Comparison of ENCODE assay signal across 17 mouse cellular contexts in genomic region chr7:112472708-112473281, GRCm38 (mm10). TPM values are rescaled to one million over a fixed set of nuclear protein-coding genes. Genes with fewer than 3 reads are reported as not detected.
DNase-seq lines count a peak whose midpoint lies in the region; ATAC-seq and TF ChIP-seq lines count a peak whose summit lies in the region.
"Had no signal": no experiment of that assay in that cellular context is flagged by ENCODE, and none has a peak within 500 bp of the region (broad histone marks: within the 10 kb centered on the region; RNA-seq: fewer than 3 reads in every experiment).

No protein-coding gene starts in this region.

- no peak overlapping the region for H3K4me3 ChIP-seq in forebrain, embryonic 12.5 days (replicated peaks)
- no peak overlapping the region for H3K4me3 ChIP-seq in forebrain, embryonic 14.5 days (ENCODE audit: low read depth, low read length)
- no peak overlapping the region for H3K4me3 ChIP-seq in kidney, embryonic 16.5 days (ENCODE audit: low read length)
- no peak overlapping the region for H3K4me3 ChIP-seq in kidney, adult 2 months (ENCODE audit: insufficient read depth, low read depth, low read length)
- no peak overlapping the region for H3K4me3 ChIP-seq in intestine, embryonic 16.5 days (ENCODE audit: low read length)
- H3K4me3 ChIP-seq in stomach, embryonic 16.5 days (replicated peaks; ENCODE audit: low read length): no peak overlapping the region
- H3K4me3 ChIP-seq: hindbrain, embryonic 13.5 days; lung, embryonic 15.5 days; midbrain, embryonic 12.5 days had no signal

- WGBS in forebrain, embryonic 12.5 days: 56% methylated on average over 9 of the region's 9 CpGs
- 66% methylated on average over 9 of the region's 9 CpGs for WGBS in forebrain, embryonic 14.5 days
- WGBS in kidney, embryonic 16.5 days: 55% methylated on average over 9 of the region's 9 CpGs
- 84% methylated on average over 9 of the region's 9 CpGs for WGBS in kidney, adult 2 months
- 68% methylated on average over 9 of the region's 9 CpGs for WGBS in intestine, embryonic 16.5 days
- WGBS in stomach, embryonic 16.5 days: 55% methylated on average over 9 of the region's 9 CpGs

- peaks cover 13% of the 10 kb centered on the region for H3K27me3 ChIP-seq in forebrain, embryonic 12.5 days
- H3K27me3 ChIP-seq in forebrain, embryonic 14.5 days (replicated peaks; ENCODE audit: control insufficient read depth, insufficient read depth, low read length): no peaks in the 10 kb centered on the region
- no peaks in the 10 kb centered on the region for H3K27me3 ChIP-seq in kidney, embryonic 16.5 days (ENCODE audit: insufficient read depth, low read length)
- no peaks in the 10 kb centered on the region for H3K27me3 ChIP-seq in kidney, adult 2 months (replicated peaks; ENCODE audit: control insufficient read depth, insufficient read depth, low read length)
- no peaks in the 10 kb centered on the region for H3K27me3 ChIP-seq in intestine, embryonic 16.5 days (replicated peaks; ENCODE audit: control insufficient read depth, insufficient read depth, low read length)
- no peaks in the 10 kb centered on the region for H3K27me3 ChIP-seq in stomach, embryonic 16.5 days (ENCODE audit: control insufficient read depth, insufficient read depth, low read length)
- H3K27me3 ChIP-seq: hindbrain, embryonic 13.5 days; lung, embryonic 15.5 days had no signal

- peaks cover 25% of the 10 kb centered on the region for H3K4me1 ChIP-seq in forebrain, embryonic 12.5 days
- H3K4me1 ChIP-seq in forebrain, embryonic 14.5 days (ENCODE audit: control insufficient read depth, insufficient read depth, low read length): peaks cover 13% of the 10 kb centered on the region
- peaks cover 48% of the 10 kb centered on the region for H3K4me1 ChIP-seq in kidney, embryonic 16.5 days (ENCODE audit: insufficient read depth, low read length)
- peaks cover 22% of the 10 kb centered on the region for H3K4me1 ChIP-seq in kidney, adult 2 months (ENCODE audit: control insufficient read depth, insufficient read depth, low read length)
- peaks cover 23% of the 10 kb centered on the region for H3K4me1 ChIP-seq in intestine, embryonic 16.5 days (ENCODE audit: control insufficient read depth, insufficient read depth, low read length)
- H3K4me1 ChIP-seq in stomach, embryonic 16.5 days (ENCODE audit: control insufficient read depth, insufficient read depth, low read length): peaks cover 39% of the 10 kb centered on the region

- 0 out of 2 replicates have a peak, but pooled peaks have one; percentile 20 for ATAC-seq in forebrain, embryonic 12.5 days (ENCODE audit: low FRiP score)
- ATAC-seq in forebrain, embryonic 14.5 days: no peak
- no peak for ATAC-seq in kidney, embryonic 16.5 days (ENCODE audit: low FRiP score, low TSS enrichment)
- ATAC-seq in intestine, embryonic 16.5 days: no peak
- ATAC-seq in stomach, embryonic 16.5 days (ENCODE audit: insufficient read depth, low FRiP score): peak; percentile 14; the same call in 1 of the 2 replicates
- ATAC-seq: forebrain, embryonic 16.5 days had no signal

- H3K36me3 ChIP-seq in forebrain, embryonic 12.5 days (replicated peaks): no peaks in the 10 kb centered on the region
- H3K36me3 ChIP-seq in forebrain, embryonic 14.5 days (ENCODE audit: control insufficient read depth, insufficient read depth, low read length): no peaks in the 10 kb centered on the region
- no peaks in the 10 kb centered on the region for H3K36me3 ChIP-seq in kidney, embryonic 16.5 days (ENCODE audit: insufficient read depth, low read length)
- no peaks in the 10 kb centered on the region for H3K36me3 ChIP-seq in kidney, adult 2 months (ENCODE audit: control insufficient read depth, insufficient read depth, low read length)
- no peaks in the 10 kb centered on the region for H3K36me3 ChIP-seq in intestine, embryonic 16.5 days (ENCODE audit: control insufficient read depth, insufficient read depth, low read length)
- H3K36me3 ChIP-seq in stomach, embryonic 16.5 days (ENCODE audit: control insufficient read depth, insufficient read depth, low read length): no peaks in the 10 kb centered on the region
- H3K36me3 ChIP-seq: hindbrain, embryonic 13.5 days; lung, embryonic 15.5 days; midbrain, embryonic 12.5 days had no signal

- TF ChIP-seq POLR2A in kidney, adult 2 months (IDR thresholded peaks at IDR 0.05; ENCODE audit: low read depth, low read length): no peak

- no peak overlapping the region for H3K4me2 ChIP-seq in forebrain, embryonic 12.5 days
- H3K4me2 ChIP-seq in forebrain, embryonic 14.5 days (ENCODE audit: low read length): no peak overlapping the region
- no peak overlapping the region for H3K4me2 ChIP-seq in kidney, embryonic 16.5 days (replicated peaks; ENCODE audit: low read depth, low read length)
- no peak overlapping the region for H3K4me2 ChIP-seq in intestine, embryonic 16.5 days (ENCODE audit: low read depth, low read length)
- no peak overlapping the region for H3K4me2 ChIP-seq in stomach, embryonic 16.5 days (ENCODE audit: low read depth, low read length)
- H3K4me2 ChIP-seq: hindbrain, embryonic 13.5 days; lung, embryonic 15.5 days; midbrain, embryonic 12.5 days had no signal

- 0 out of 2 replicates have a peak overlapping the region, but pooled peaks have one; percentile 8 for H3K27ac ChIP-seq in forebrain, embryonic 12.5 days
- no peak overlapping the region for H3K27ac ChIP-seq in forebrain, embryonic 14.5 days (ENCODE audit: low read depth, low read length)
- peak overlapping the region; percentile 47 for H3K27ac ChIP-seq in kidney, embryonic 16.5 days (ENCODE audit: low read length)
- H3K27ac ChIP-seq in kidney, adult 2 months (ENCODE audit: insufficient read depth, low read depth, low read length): no peak overlapping the region
- H3K27ac ChIP-seq in intestine, embryonic 16.5 days (ENCODE audit: low read length): peak overlapping the region; percentile 17; the same call in 1 of the 2 replicates
- H3K27ac ChIP-seq in stomach, embryonic 16.5 days (ENCODE audit: low read length): peak overlapping the region; percentile 72
- H3K27ac ChIP-seq: hindbrain, embryonic 13.5 days; midbrain, embryonic 12.5 days had no signal

- no peaks in the 10 kb centered on the region for H3K9me3 ChIP-seq in forebrain, embryonic 12.5 days
- H3K9me3 ChIP-seq in forebrain, embryonic 14.5 days (replicated peaks; ENCODE audit: control insufficient read depth, low read length): no peaks in the 10 kb centered on the region
- H3K9me3 ChIP-seq in kidney, embryonic 16.5 days (ENCODE audit: low read length): no peaks in the 10 kb centered on the region
- H3K9me3 ChIP-seq in intestine, embryonic 16.5 days (ENCODE audit: control insufficient read depth, low read length): no peaks in the 10 kb centered on the region
- H3K9me3 ChIP-seq in stomach, embryonic 16.5 days (replicated peaks; ENCODE audit: control insufficient read depth, low read length): no peaks in the 10 kb centered on the region
- H3K9me3 ChIP-seq: hindbrain, embryonic 13.5 days; lung, embryonic 15.5 days; midbrain, embryonic 12.5 days had no signal

- DNase-seq in forebrain, embryonic 14.5 days (ENCODE audit: low spot score): no peak
- DNase-seq in kidney, adult 2 months: no peak
- no peak for DNase-seq in left cerebral cortex, postnatal 25 days (ENCODE audit: low spot score in 2 of 2)
- no peak for DNase-seq in MN1 (ENCODE audit: low spot score)
- DNase-seq: adrenal gland, adult 2 months; cerebellum, adult 9-11 months; embryo, embryonic 11 days; gastrocnemius, postnatal 14 days; layer of hippocampus, postnatal 36 days had no signal

- H3K9ac ChIP-seq in forebrain, embryonic 12.5 days: no peak overlapping the region
- no peak overlapping the region for H3K9ac ChIP-seq in forebrain, embryonic 14.5 days (ENCODE audit: low read length)
- no peak overlapping the region; the same call in 1 of the 2 replicates for H3K9ac ChIP-seq in kidney, embryonic 16.5 days (replicated peaks; ENCODE audit: low read length)
- no peak overlapping the region for H3K9ac ChIP-seq in intestine, embryonic 16.5 days (ENCODE audit: low read depth, low read length)
- 0 out of 2 replicates have a peak overlapping the region, but pooled peaks have one; percentile 43 for H3K9ac ChIP-seq in stomach, embryonic 16.5 days (ENCODE audit: low read length)
- H3K9ac ChIP-seq: hindbrain, embryonic 13.5 days; lung, embryonic 15.5 days had no signal

- no peak for TF ChIP-seq CTCF in kidney, adult 2 months (conservative IDR thresholded peaks at IDR 0.05; ENCODE audit: insufficient read depth, insufficient read length, low read depth, low read length)

- intact Hi-C loops in left cerebral cortex, postnatal 25 days (cut with DNase I): loop anchor here (5.0 kb wide), 1 partner anchor 205 kb away; the partner anchor contains the start of gene Tead1

RNA-seq across cellular contexts. Expression of gene Parva, which starts 45.5 kb away (rescaled TPM):
- 51.9 and 54.6 TPM in 2 replicates for polyA plus RNA-seq in forebrain, embryonic 12.5 days (2016; fragmentation: Nextera tagmentation; extraction: Ambion mirVana)
- 17.4 and 22.2 TPM in 2 replicates for polyA plus RNA-seq in forebrain, embryonic 14.5 days (2014; fragmentation: Nextera tagmentation; extraction: Ambion mirVana)
- 120 and 126 TPM in 2 replicates for polyA plus RNA-seq in kidney, embryonic 16.5 days (2015; fragmentation: Nextera tagmentation; extraction: Ambion mirVana)
- 78.3 and 82.5 TPM in 2 replicates for polyA plus RNA-seq in kidney, adult 2 months (2012; rRNA removed)
- 78.5 and 80.0 TPM in 2 replicates for polyA plus RNA-seq in intestine, embryonic 16.5 days (2015; fragmentation: Nextera tagmentation; extraction: Ambion mirVana)
- 132 and 141 TPM in 2 replicates for polyA plus RNA-seq in stomach, embryonic 16.5 days (2015; fragmentation: Nextera tagmentation; extraction: Ambion mirVana)
- total RNA-seq in left cerebral cortex, postnatal 25 days (2021): 10 to 100 TPM; 53.3 to 53.6 TPM

Comparison
In these comparisons a context has a peak if more than half of its experiments do, and no peak if none do; other contexts are left out.
1. ATAC-seq: peak in forebrain, embryonic 12.5 days (single experiment) and stomach, embryonic 16.5 days (single experiment); none in forebrain, embryonic 14.5 days (single experiment), kidney, embryonic 16.5 days (single experiment) and intestine, embryonic 16.5 days (single experiment).
2. H3K27ac ChIP-seq: peak in forebrain, embryonic 12.5 days (single experiment), kidney, embryonic 16.5 days (single experiment), intestine, embryonic 16.5 days (single experiment) and stomach, embryonic 16.5 days (single experiment); none in forebrain, embryonic 14.5 days (single experiment) and kidney, adult 2 months (single experiment).